Mouse (Mus musculus) thymus, adult 2 months (tissue): ENCODE data around the gene Alpl. TPM values are rescaled to one million over a fixed set of nuclear protein-coding genes. Genes with fewer than 3 reads are reported as not detected.

Source experiments
- DNase-seq: peaks from one replicate; pipeline ENCODE4 v3.0.0; 2021
- H3K27ac ChIP-seq: fragments of 200-500 bp; 2 replicates; pipeline ENCODE4 v1.5.1; 2012; ENCODE audit warnings: low read length, control low read depth; ENCODE audit not compliant: control insufficient read depth, insufficient read depth
- H3K27me3 ChIP-seq: fragments of 200-500 bp; 2 replicates; pipeline ENCODE4 v1.6.1; 2012; ENCODE audit warnings: mild to moderate bottlenecking, low read length, moderate library complexity, mixed read lengths; ENCODE audit not compliant: control insufficient read depth, insufficient read depth
- H3K36me3 ChIP-seq: fragments of 200-500 bp; 2 replicates; pipeline ENCODE4 v1.6.1; 2012; ENCODE audit warnings: mild to moderate bottlenecking, low read length, moderate library complexity; ENCODE audit not compliant: control insufficient read depth, insufficient read depth
- H3K4me1 ChIP-seq: fragments of 200-500 bp; replicated peaks from 2 replicates; pipeline ENCODE4 v1.6.1; 2012; ENCODE audit warnings: low read length; ENCODE audit not compliant: control insufficient read depth, insufficient read depth
- H3K4me3 ChIP-seq: fragments of 200-500 bp; 2 replicates; pipeline ENCODE4 v1.5.1; 2012; ENCODE audit warnings: mild to moderate bottlenecking, low read length, control low read depth, moderate library complexity; ENCODE audit not compliant: control insufficient read depth, insufficient read depth
- CTCF ChIP-seq: fragments of 200-500 bp; IDR thresholded peaks from 2 replicates; pipeline ENCODE4 v1.5.1; 2012; ENCODE audit warnings: mild to moderate bottlenecking, control low read depth, low read length, moderate library complexity, borderline replicate concordance; ENCODE audit not compliant: control insufficient read depth, poor library complexity, insufficient read depth; ENCODE audit errors: extremely low read depth
- POLR2A ChIP-seq: fragments of 200-500 bp; IDR thresholded peaks from 2 replicates; pipeline ENCODE4 v1.6.1; 2012; ENCODE audit warnings: mild to moderate bottlenecking, low read length, control low read depth, moderate library complexity; ENCODE audit not compliant: control insufficient read depth, poor library complexity, insufficient read depth; ENCODE audit errors: extremely low read depth
- WGBS: fragments of 180-500 bp; shearing (Covaris S2); methylation state at CpG from one replicate; pipeline ENCODE4 v1.1.7; 2018; 5-methylcytosine and 5-hydroxymethylcytosine counted together
- polyA plus RNA-seq: library from polyadenylated mRNA; depleted of rRNA; stranded (reverse); fragments of >200 nt; gene quantifications from 2 replicates; pipeline ENCODE4 v1.2.3, GENCODE M21; 2012

Alpl gene
- polyA plus RNA-seq, 1 experiment, result 5.1 TPM

GRCm38 (mm10) chr4:137793611-137794010 lies 2.6 kb downstream of the Alpl start:
- H3K4me3 ChIP-seq, result no peak overlapping the region
- no peak overlapping the region for H3K27ac ChIP-seq
- no peak for DNase-seq
- no peaks in the 10 kb centered on the region for H3K27me3 ChIP-seq
- 87% methylated on average over 7 of the region's 7 CpGs for WGBS
- peaks cover 12% of the 10 kb centered on the region; the same call in 1 of the 2 replicates for H3K4me1 ChIP-seq
- TF ChIP-seq POLR2A, result no peak
- TF ChIP-seq CTCF, result no peak
- no peaks in the 10 kb centered on the region for H3K36me3 ChIP-seq

GRCm38 (mm10) chr4:137791440-137791839 lies 4.7 kb downstream of the Alpl start:
- peaks cover 11% of the 10 kb centered on the region; the same call in 1 of the 2 replicates for H3K4me1 ChIP-seq
- 46% methylated on average over 7 of the region's 7 CpGs for WGBS
- H3K27ac ChIP-seq, result no peak overlapping the region
- no peaks in the 10 kb centered on the region for H3K36me3 ChIP-seq
- no peak overlapping the region for H3K4me3 ChIP-seq
- TF ChIP-seq CTCF, result no peak
- TF ChIP-seq POLR2A, result no peak
- H3K27me3 ChIP-seq, result no peaks in the 10 kb centered on the region
- no peak for DNase-seq

- no peaks in the 10 kb centered on the region for H3K36me3 ChIP-seq
- TF ChIP-seq CTCF (no peak), POLR2A (no peak)
- no peak overlapping the region for H3K27ac ChIP-seq
- DNase-seq, result no peak
- no peak overlapping the region for H3K4me3 ChIP-seq
- 86% methylated on average over 5 of the region's 5 CpGs for WGBS
- H3K27me3 ChIP-seq, result no peaks in the 10 kb centered on the region
- H3K4me1 ChIP-seq, result peaks cover 8% of the 10 kb centered on the region; the same call in 1 of the 2 replicates
Measured at GRCm38 (mm10) chr4:137790981-137791380, 5.2 kb downstream of the Alpl start.

- Histone ChIP-seq H3K4me1 (0 out of 2 replicates have a peak, but pooled peaks cover 3% of the 10 kb centered on the region), H3K4me3 (no peak overlapping the region), H3K27me3 (no peaks in the 10 kb centered on the region), H3K27ac (no peak overlapping the region), H3K36me3 (no peaks in the 10 kb centered on the region)
- no peak for TF ChIP-seq POLR2A
- no peak for TF ChIP-seq CTCF
- WGBS, result 78% methylated on average over 7 of the region's 7 CpGs
- no peak for DNase-seq
Measured at GRCm38 (mm10) chr4:137788511-137789049, 7.6 kb downstream of the Alpl start.

- H3K4me1 ChIP-seq, result 0 out of 2 replicates have a peak, but pooled peaks cover 3% of the 10 kb centered on the region
- no peaks in the 10 kb centered on the region for H3K36me3 ChIP-seq
- 77% methylated on average over 7 of the region's 7 CpGs for WGBS
- TF ChIP-seq CTCF (no peak), POLR2A (no peak)
- H3K27ac ChIP-seq, result no peak overlapping the region
- H3K4me3 ChIP-seq, result no peak overlapping the region
- no peaks in the 10 kb centered on the region for H3K27me3 ChIP-seq
- DNase-seq, result no peak
Measured at GRCm38 (mm10) chr4:137787589-137788289, 8.4 kb downstream of the Alpl start.

GRCm38 (mm10) chr4:137786488-137786887 lies 9.7 kb downstream of the Alpl start:
- no peak for TF ChIP-seq CTCF
- no peak for TF ChIP-seq POLR2A
- no peaks in the 10 kb centered on the region for H3K36me3 ChIP-seq
- no peak overlapping the region for H3K27ac ChIP-seq
- 84% methylated on average over 6 of the region's 6 CpGs for WGBS
- H3K4me3 ChIP-seq, result no peak overlapping the region
- DNase-seq, result no peak
- no peaks in the 10 kb centered on the region for H3K27me3 ChIP-seq
- 0 out of 2 replicates have a peak, but pooled peaks cover 2% of the 10 kb centered on the region for H3K4me1 ChIP-seq
